Mouse (Mus musculus) adrenal gland, adult 18-20 months (tissue): ENCODE results near the gene Ppp1r17. TPM values are rescaled to one million over a fixed set of nuclear protein-coding genes. Genes with fewer than 3 reads are reported as not detected.

Experiments
- total RNA-seq, 2 experiments: library from RNA; stranded (reverse); gene quantifications; 1 replicate in 1 of 2; 2 replicates in 1 of 2; pipeline ENCODE4 v1.2.3; 2021

Ppp1r17 gene
- total RNA-seq, 2 experiments from 2014 or later = 3.5 to 3.8 TPM

Other genes starting within 250 kb of the Ppp1r17 start
- not detected for gene Itprid1, start 180.6 kb upstream of the Ppp1r17 start, total RNA-seq